Comparison of ENCODE assay signal across 9 mouse cellular contexts in genomic region chr9:34995660-34996378, GRCm38 (mm10).
DNase-seq lines count a peak whose midpoint lies in the region; ATAC-seq lines count a peak whose summit lies in the region.
"Had no signal": no experiment of that assay in that cellular context is flagged by ENCODE, and none has a peak within 500 bp of the region (broad histone marks: within the 10 kb centered on the region; RNA-seq: fewer than 3 reads in every experiment).

No protein-coding gene starts in this region.

- peak; percentile 33 to 64 for DNase-seq in left cerebral cortex, adult 18-20 months (ENCODE audit: low spot score in 2 of 2)
- DNase-seq in left cerebral cortex, adult 11 months (ENCODE audit: low spot score), result no peak
- peak; percentile 59 for DNase-seq in layer of hippocampus, adult 9-11 months
- DNase-seq in right cerebral cortex, adult 2 months (ENCODE audit: low spot score in 2 of 2), result peak; percentile 47 to 64
- no peak for DNase-seq in adipocyte (ENCODE audit: low spot score)
- DNase-seq in heart, postnatal 36 days, result no peak

- peaks cover 33% of the 10 kb centered on the region for H3K4me1 ChIP-seq in forebrain, embryonic 15.5 days
- H3K4me1 ChIP-seq in heart, embryonic 11.5 days (ENCODE audit: control insufficient read depth, insufficient read depth, low read length), result peaks cover 14% of the 10 kb centered on the region; the same call in 1 of the 2 replicates

- H3K27me3 ChIP-seq in forebrain, embryonic 15.5 days, result no peaks in the 10 kb centered on the region
- H3K27me3 ChIP-seq in heart, embryonic 11.5 days (ENCODE audit: control insufficient read depth, insufficient read depth, low read length), result no peaks in the 10 kb centered on the region
- H3K27me3 ChIP-seq: limb, embryonic 15.5 days had no signal

- 36% methylated on average over 15 of the region's 15 CpGs for WGBS in forebrain, embryonic 15.5 days
- WGBS in heart, embryonic 11.5 days (ENCODE audit: insufficient replicate concordance), result 62% methylated on average over 15 of the region's 15 CpGs

- no peaks in the 10 kb centered on the region for H3K9me3 ChIP-seq in forebrain, embryonic 15.5 days
- no peaks in the 10 kb centered on the region for H3K9me3 ChIP-seq in heart, embryonic 11.5 days (replicated peaks; ENCODE audit: control insufficient read depth, low read length)
- H3K9me3 ChIP-seq: limb, embryonic 15.5 days had no signal

- intact Hi-C loops in heart, postnatal 36 days (cut with DNase I), result no loop called here

- no peak overlapping the region for H3K4me2 ChIP-seq in forebrain, embryonic 15.5 days (replicated peaks)
- H3K4me2 ChIP-seq in heart, embryonic 11.5 days, result no peak overlapping the region
- H3K4me2 ChIP-seq: limb, embryonic 15.5 days had no signal

- H3K27ac ChIP-seq in forebrain, embryonic 15.5 days (replicated peaks), result peak overlapping the region; percentile 50; the same call in 1 of the 2 replicates
- H3K27ac ChIP-seq in heart, embryonic 11.5 days (ENCODE audit: low read depth, low read length), result no peak overlapping the region
- H3K27ac ChIP-seq: limb, embryonic 15.5 days had no signal

- ATAC-seq in forebrain, embryonic 15.5 days (replicated peaks), result peak; percentile 85
- no peak for ATAC-seq in heart, embryonic 11.5 days (replicated peaks; ENCODE audit: insufficient number of reproducible peaks, low FRiP score, low TSS enrichment)

- H3K9ac ChIP-seq in forebrain, embryonic 15.5 days (replicated peaks), result no peak overlapping the region
- H3K9ac ChIP-seq in heart, embryonic 11.5 days (ENCODE audit: low read depth, low read length), result no peak overlapping the region
- H3K9ac ChIP-seq: limb, embryonic 15.5 days had no signal

- no peak overlapping the region for H3K4me3 ChIP-seq in forebrain, embryonic 15.5 days
- H3K4me3 ChIP-seq in heart, embryonic 11.5 days (ENCODE audit: low read depth, low read length), result no peak overlapping the region
- H3K4me3 ChIP-seq: limb, embryonic 15.5 days had no signal

- 0 out of 2 replicates have a peak, but pooled peaks cover 3% of the 10 kb centered on the region for H3K36me3 ChIP-seq in forebrain, embryonic 15.5 days
- H3K36me3 ChIP-seq in heart, embryonic 11.5 days (ENCODE audit: control insufficient read depth, insufficient read depth, low read length), result no peaks in the 10 kb centered on the region
- H3K36me3 ChIP-seq: limb, embryonic 15.5 days had no signal

Comparison
In these comparisons a context has a peak if more than half of its experiments do, and no peak if none do; other contexts are left out.
1. DNase-seq: peak in left cerebral cortex, adult 18-20 months (2 of 2), layer of hippocampus, adult 9-11 months (single experiment) and right cerebral cortex, adult 2 months (2 of 2); none in left cerebral cortex, adult 11 months (single experiment), adipocyte (single experiment) and heart, postnatal 36 days (0 of 2).